ENCODE assay signal across 24 mouse cellular contexts in genomic region chr2:58628993-58629392, GRCm38 (mm10).
DNase-seq lines count a peak whose midpoint lies in the region; ATAC-seq and TF ChIP-seq lines count a peak whose summit lies in the region.
"Had no signal": no experiment of that assay in that cellular context is flagged by ENCODE, and none has a peak within 500 bp of the region (broad histone marks: within the 10 kb centered on the region; RNA-seq: fewer than 3 reads in every experiment).

No protein-coding gene starts in this region.

- H3K36me3 ChIP-seq in E14TG2a.4 (ENCODE audit: insufficient read depth, low read length), result no peaks in the 10 kb centered on the region
- H3K36me3 ChIP-seq in forebrain, embryonic 13.5 days (ENCODE audit: poor library complexity, severe bottlenecking), result no peaks in the 10 kb centered on the region
- no peaks in the 10 kb centered on the region for H3K36me3 ChIP-seq in forebrain, embryonic 16.5 days (ENCODE audit: control insufficient read depth, insufficient read depth)
- H3K36me3 ChIP-seq: heart, embryonic 12.5 days; heart, embryonic 15.5 days; hindbrain, embryonic 10.5 days; hindbrain, embryonic 13.5 days; intestine, embryonic 15.5 days had no signal

- H3K4me3 ChIP-seq in E14TG2a.4 (replicated peaks; ENCODE audit: low read length), result 0 out of 2 replicates have a peak overlapping the region, but pooled peaks have one; percentile 1
- H3K4me3 ChIP-seq in forebrain, embryonic 13.5 days, result no peak overlapping the region
- H3K4me3 ChIP-seq in forebrain, embryonic 16.5 days (replicated peaks; ENCODE audit: low read length), result no peak overlapping the region
- H3K4me3 ChIP-seq: heart, embryonic 12.5 days; heart, embryonic 15.5 days; hindbrain, embryonic 10.5 days; hindbrain, embryonic 13.5 days; intestine, embryonic 15.5 days had no signal

- no peak overlapping the region for H3K9ac ChIP-seq in forebrain, embryonic 13.5 days
- H3K9ac ChIP-seq in forebrain, embryonic 16.5 days (replicated peaks; ENCODE audit: low read depth, low read length), result no peak overlapping the region
- H3K9ac ChIP-seq: heart, embryonic 12.5 days; heart, embryonic 15.5 days; hindbrain, embryonic 13.5 days; intestine, embryonic 15.5 days had no signal

- H3K27me3 ChIP-seq in E14TG2a.4 (ENCODE audit: insufficient read depth, low read length), result 0 out of 2 replicates have a peak, but pooled peaks cover 7% of the 10 kb centered on the region
- H3K27me3 ChIP-seq in forebrain, embryonic 13.5 days, result peaks cover 61% of the 10 kb centered on the region
- 0 out of 2 replicates have a peak, but pooled peaks cover 3% of the 10 kb centered on the region for H3K27me3 ChIP-seq in forebrain, embryonic 16.5 days (replicated peaks; ENCODE audit: control insufficient read depth, insufficient read depth, low read length)
- H3K27me3 ChIP-seq: heart, embryonic 12.5 days; heart, embryonic 15.5 days; intestine, embryonic 15.5 days had no signal

- 6% methylated on average over 3 of the region's 3 CpGs for WGBS in forebrain, embryonic 13.5 days
- WGBS in forebrain, embryonic 16.5 days, result 10% methylated on average over 3 of the region's 3 CpGs

- peak; percentile 3 for DNase-seq in embryo, embryonic 10.5 days (ENCODE audit: low spot score)
- DNase-seq in embryo, embryonic 9.5 days (ENCODE audit: extremely low spot score), result no peak
- DNase-seq in kidney, adult 11 months, result no peak
- DNase-seq in kidney, adult 18-20 months, result no peak
- DNase-seq: adrenal gland, adult 2 months; adrenal gland, postnatal 14 days; cerebellum, adult 18-20 months; cerebellum, adult 9-10 months; cerebellum, postnatal 25 days; embryo, embryonic 11 days; gastrocnemius, postnatal 25 days; heart, adult 18-20 months; heart, postnatal 10 days; heart, postnatal 36 days; kidney, adult 2 months had no signal

- TF ChIP-seq CTCF in E14TG2a.4 (conservative IDR thresholded peaks at IDR 0.05; ENCODE audit: low read length), result no peak

- H3K4me2 ChIP-seq in forebrain, embryonic 13.5 days, result no peak overlapping the region
- no peak overlapping the region for H3K4me2 ChIP-seq in forebrain, embryonic 16.5 days (ENCODE audit: low read length)
- H3K4me2 ChIP-seq: heart, embryonic 12.5 days; heart, embryonic 15.5 days; hindbrain, embryonic 13.5 days; intestine, embryonic 15.5 days had no signal

- H3K4me1 ChIP-seq in E14TG2a.4 (replicated peaks; ENCODE audit: low read depth, low read length), result peaks cover 58% of the 10 kb centered on the region
- H3K4me1 ChIP-seq in forebrain, embryonic 13.5 days, result peaks cover 22% of the 10 kb centered on the region
- peaks cover 5% of the 10 kb centered on the region for H3K4me1 ChIP-seq in forebrain, embryonic 16.5 days (replicated peaks; ENCODE audit: control insufficient read depth, insufficient read depth, low read length)
- H3K4me1 ChIP-seq: intestine, embryonic 15.5 days had no signal

- H3K27ac ChIP-seq in forebrain, embryonic 13.5 days, result no peak overlapping the region
- no peak overlapping the region for H3K27ac ChIP-seq in forebrain, embryonic 16.5 days (ENCODE audit: low read length)
- H3K27ac ChIP-seq: heart, embryonic 15.5 days; hindbrain, embryonic 10.5 days; hindbrain, embryonic 13.5 days; intestine, embryonic 15.5 days had no signal

- peak; percentile 48 for ATAC-seq in forebrain, embryonic 13.5 days
- 0 out of 2 replicates have a peak, but pooled peaks have one; percentile 40 for ATAC-seq in forebrain, embryonic 16.5 days
- ATAC-seq: hindbrain, embryonic 16.5 days; intestine, embryonic 15.5 days had no signal

- H3K9me3 ChIP-seq in E14TG2a.4 (ENCODE audit: low read length), result peaks cover 3% of the 10 kb centered on the region; the same call in 1 of the 2 replicates
- no peaks in the 10 kb centered on the region for H3K9me3 ChIP-seq in forebrain, embryonic 13.5 days (replicated peaks)
- H3K9me3 ChIP-seq in forebrain, embryonic 16.5 days (ENCODE audit: control insufficient read depth, low read length), result no peaks in the 10 kb centered on the region
- H3K9me3 ChIP-seq: heart, embryonic 12.5 days; heart, embryonic 15.5 days; hindbrain, embryonic 10.5 days; hindbrain, embryonic 13.5 days; intestine, embryonic 15.5 days had no signal
